Mouse (Mus musculus): ENCODE measurements around the gene Ano8. TPM values are rescaled to one million over a fixed set of nuclear protein-coding genes. Genes with fewer than 3 reads are reported as not detected.
A peak's percentile ranks its signal among the peaks of the same experiment; 100 is the strongest.
"Not testable (repeated sequence)": the region's sequence is repeated elsewhere in the genome, so short reads cannot be mapped to it uniquely, and the experiment has no call there.

Ano8 gene
- 10 to 100 TPM; 59.3 to 62.2 TPM for total RNA-seq (2021)

GRCm38 (mm10) chr8:71485142-71486135 is at the start of gene Ano8:
Gene Ano8, minus strand, starts transcription at chr8:71485963.
- DNase-seq (ENCODE audit: low spot score in 2 of 2), result peak; percentile 87 to 91
- intact Hi-C loops (cut with DNase I), result no loop called here

- intact Hi-C loops (cut with DNase I), result loop anchor here (5.0 kb wide), 1 partner anchor 37 kb away; no protein-coding TSS in a partner anchor
- no peak for DNase-seq (ENCODE audit: low spot score in 2 of 2)
These were observed 48.6 kb upstream of the Ano8 start for GRCm38 (mm10) chr8:71534263-71534810.

GRCm38 (mm10) chr8:71530735-71531467 is 45.1 kb upstream of the Ano8 start:
- intact Hi-C loops (cut with DNase I), result loop anchor here (5.0 kb wide), 1 partner anchor 34 kb away; no protein-coding TSS in a partner anchor
- not testable (repeated sequence) for DNase-seq (ENCODE audit: low spot score in 2 of 2)

DNA sequence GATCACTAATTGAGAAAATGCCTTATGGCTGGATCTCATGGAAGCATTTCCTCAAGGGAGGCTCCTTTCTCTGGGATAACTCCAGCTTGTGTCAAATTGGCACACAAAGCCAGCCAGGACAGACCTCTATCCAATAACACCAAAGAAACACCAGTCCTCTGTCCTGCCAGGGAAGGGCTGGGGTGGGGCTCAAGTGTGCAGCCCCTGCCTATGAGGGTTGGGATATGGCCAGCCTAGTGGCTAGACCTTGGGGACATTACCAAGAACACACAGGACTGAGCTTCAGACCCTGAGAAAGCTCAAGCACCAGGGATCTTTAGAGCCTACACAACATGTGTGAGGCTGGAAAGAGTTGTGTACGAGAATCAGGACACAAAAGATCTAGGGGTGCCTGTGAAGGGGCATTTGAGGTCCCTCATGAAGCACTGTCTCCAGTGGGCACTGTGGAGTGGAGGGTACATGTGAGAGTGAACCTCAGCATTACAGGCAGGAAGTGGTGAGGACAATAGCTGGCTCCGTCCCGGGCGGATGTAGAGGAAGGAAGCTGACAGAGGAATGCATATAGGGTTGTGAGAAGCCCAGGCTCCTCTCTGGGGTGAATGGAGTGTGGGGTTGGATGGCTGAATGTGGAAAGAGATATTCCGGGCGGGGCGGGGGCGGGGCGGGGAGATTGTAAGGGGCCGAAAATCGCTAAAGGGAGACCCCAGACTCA is 42.8 kb upstream of the Ano8 start:
- no peak for DNase-seq (ENCODE audit: low spot score in 2 of 2)
- intact Hi-C loops (cut with DNase I), result no loop called here

GRCm38 (mm10) chr8:71527162-71527870 is 41.6 kb upstream of the Ano8 start:
- intact Hi-C loops (cut with DNase I), result no loop called here
- no peak for DNase-seq (ENCODE audit: low spot score in 2 of 2)

DNA sequence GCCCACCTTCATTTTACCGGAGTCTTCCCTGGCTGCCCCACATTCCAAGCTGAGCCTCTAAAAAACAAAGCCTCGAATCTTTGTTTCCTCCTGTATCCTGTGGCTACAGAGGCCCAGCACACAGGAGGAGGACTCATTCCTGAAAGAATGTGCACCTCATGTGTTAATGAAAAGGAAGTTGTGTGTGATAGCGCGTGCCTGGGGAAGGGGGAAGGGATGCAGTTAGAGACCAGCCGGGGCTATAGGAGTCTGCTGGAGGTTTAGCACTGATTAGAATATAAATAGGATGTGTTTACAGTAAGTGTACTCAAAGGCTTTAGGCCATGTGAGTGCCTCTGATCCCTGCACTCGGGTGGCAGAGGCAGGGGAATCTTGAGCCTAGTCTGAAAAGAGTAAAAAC is 40.5 kb upstream of the Ano8 start:
- DNase-seq (ENCODE audit: low spot score in 2 of 2), result no peak
- intact Hi-C loops (cut with DNase I), result no loop called here

GRCm38 (mm10) chr8:71525226-71526050 is 39.7 kb upstream of the Ano8 start, which contains the start of gene Ccdc194:
Gene Ccdc194, minus strand, starts transcription at chr8:71525711.
- intact Hi-C loops (cut with DNase I), result no loop called here
- no peak for DNase-seq (ENCODE audit: low spot score in 2 of 2)

DNA sequence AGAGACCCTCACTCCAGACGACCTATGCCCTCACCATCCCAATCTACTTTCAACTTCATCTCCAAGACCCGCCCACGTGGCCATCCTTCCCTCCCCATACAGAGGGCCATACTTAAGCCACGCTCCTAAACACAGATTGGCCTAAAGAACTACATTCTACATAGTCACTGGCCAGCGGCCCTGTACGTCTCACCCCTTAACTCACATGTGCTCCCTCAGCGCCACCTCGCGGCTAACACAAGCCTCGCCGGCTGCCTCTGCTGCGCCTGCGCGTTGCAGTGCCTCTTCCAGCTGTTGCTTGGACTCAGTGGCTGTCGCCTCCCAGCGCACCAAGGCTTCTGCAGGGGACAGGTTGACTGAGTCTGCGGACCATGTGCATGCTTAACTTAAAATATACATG is 35.9 kb upstream of the Ano8 start:
- intact Hi-C loops (cut with DNase I), result loop anchor here (2.0 kb wide), 2 partner anchors 27 to 81 kb away; no protein-coding TSS in a partner anchor

DNA sequence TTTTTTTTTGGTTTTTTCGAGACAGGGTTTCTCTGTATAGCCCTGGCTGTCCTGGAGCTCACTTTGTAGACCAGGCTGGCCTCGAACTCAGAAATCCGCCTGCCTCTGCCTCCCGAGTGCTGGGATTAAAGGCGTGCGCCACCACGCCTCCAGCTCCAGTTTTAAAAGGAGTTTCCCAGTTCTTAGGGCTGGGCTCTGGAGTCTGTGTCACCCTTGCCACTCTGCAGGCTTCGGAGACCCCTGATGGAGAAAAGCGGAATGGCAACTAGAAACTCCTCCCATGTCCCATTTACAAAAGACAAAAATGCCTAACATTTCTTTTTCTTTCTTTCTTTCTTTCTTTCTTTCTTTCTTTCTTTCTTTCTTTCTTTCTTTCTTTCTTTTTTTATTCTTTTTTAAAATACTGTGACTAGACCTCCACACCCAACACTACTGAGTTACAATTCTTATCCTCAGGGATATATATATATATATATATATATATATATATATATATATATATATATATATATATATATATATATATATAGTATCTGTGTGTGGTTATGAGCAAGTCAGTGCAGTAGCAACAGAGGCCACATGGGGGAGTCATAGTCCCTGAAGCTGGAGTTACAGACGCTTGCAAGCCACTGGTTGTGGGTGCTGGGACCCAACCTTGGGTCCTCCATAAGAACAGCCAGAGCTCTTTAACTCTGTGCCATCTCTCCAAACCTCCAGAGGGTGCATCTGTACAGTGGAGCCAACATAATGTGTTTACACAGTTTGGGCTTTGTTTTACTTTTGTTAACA is 33.5 kb upstream of the Ano8 start:
- DNase-seq (ENCODE audit: low spot score in 2 of 2); intact Hi-C loops (cut with DNase I): not testable (repeated sequence)

More for the DNA sequence above, 35.9 kb upstream of the Ano8 start:
- peak; percentile 86 to 87 for DNase-seq (ENCODE audit: low spot score in 2 of 2)

DNA sequence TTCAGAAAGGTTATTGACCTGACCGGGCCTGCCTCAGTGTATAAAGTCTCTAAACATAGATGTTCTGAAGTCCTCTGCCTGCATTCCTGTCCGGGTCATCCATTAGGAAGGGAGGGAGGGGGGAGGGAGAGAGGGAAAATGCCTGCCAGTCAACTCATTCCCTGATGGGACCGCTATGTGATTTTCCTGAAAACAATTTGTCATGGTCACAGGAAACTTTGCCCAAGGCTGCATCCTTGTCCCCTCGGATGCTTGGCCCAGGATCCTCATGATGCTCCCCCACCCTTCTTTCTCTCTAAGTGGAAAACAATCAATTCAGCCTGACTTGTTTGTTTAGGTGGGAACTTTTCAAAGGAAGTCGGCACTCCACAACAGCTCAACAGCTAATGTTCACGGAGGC is 31.0 kb upstream of the Ano8 start:
- DNase-seq (ENCODE audit: low spot score in 2 of 2), result no peak

GRCm38 (mm10) chr8:71515043-71515442 is 29.3 kb upstream of the Ano8 start:
- intact Hi-C loops (cut with DNase I), result no loop called here

More for the DNA sequence above, 31.0 kb upstream of the Ano8 start:
- intact Hi-C loops (cut with DNase I), result no loop called here

DNA sequence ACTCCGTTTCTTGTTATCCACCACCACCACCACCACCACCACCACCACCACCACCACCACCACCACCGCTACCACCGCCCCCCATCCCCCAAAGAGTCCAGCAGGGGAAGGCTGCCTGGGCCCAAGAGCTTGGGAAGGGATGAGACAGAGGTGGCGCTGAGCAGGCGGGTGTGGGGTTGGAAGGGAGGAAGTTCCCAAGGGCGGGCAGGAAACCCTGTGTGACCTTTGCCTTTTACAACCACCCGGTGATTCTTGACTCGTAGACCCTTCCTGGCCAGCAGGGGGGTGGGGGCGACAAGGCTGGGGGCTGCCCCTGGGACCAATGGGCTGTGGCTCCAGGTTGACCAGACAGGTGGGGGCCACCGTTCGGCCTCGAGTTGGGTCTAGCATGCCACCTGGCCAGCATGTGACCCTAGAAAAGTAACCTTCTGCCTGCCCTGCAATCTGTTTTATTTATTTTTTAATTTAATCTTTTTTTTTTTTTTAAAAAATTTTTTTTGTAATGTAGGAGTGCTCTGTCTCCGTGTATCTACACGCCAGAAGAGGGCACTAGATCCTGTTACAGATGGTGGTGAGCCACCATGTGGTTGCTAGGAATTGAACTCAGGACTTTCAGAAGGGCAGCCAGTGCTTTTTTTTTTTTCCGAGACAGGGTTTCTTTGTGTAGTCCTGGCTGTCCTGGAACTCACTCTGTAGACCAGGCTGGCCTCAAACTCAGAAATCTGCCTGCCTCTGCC is 27.4 kb upstream of the Ano8 start:
- intact Hi-C loops (cut with DNase I), result no loop called here
- DNase-seq (ENCODE audit: low spot score in 2 of 2), result no peak

More at GRCm38 (mm10) chr8:71515043-71515442, 29.3 kb upstream of the Ano8 start:
- DNase-seq (ENCODE audit: low spot score in 2 of 2), result no peak

DNA sequence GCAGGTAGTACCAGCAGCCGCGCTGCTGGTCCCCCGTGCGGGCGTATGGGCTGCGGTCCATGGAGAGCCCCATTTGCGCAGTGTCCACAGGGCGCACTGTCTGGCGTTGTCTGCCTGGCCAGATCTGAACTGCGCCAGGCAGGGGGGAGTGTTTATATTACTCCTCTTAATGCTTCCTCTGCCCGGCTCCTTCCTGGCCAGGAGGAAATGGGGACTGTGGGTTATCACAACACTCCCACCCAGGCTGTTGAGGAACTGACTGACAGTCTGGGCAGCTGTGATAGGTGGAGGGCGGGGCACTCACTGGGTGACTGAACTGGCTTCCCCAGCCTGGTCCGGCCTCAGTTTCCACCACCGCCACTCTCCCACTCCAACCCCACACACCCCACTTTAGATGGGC is 25.9 kb upstream of the Ano8 start, which contains the start of gene Plvap:
TSS of gene Plvap (minus strand) at position 109 of the 400 bp plus-strand sequence.
- intact Hi-C loops (cut with DNase I), result no loop called here
- no peak for DNase-seq (ENCODE audit: low spot score in 2 of 2)

- no peak for DNase-seq (ENCODE audit: low spot score in 2 of 2)
- intact Hi-C loops (cut with DNase I), result no loop called here
These were observed 23.6 kb upstream of the Ano8 start for GRCm38 (mm10) chr8:71509316-71509715.

DNA sequence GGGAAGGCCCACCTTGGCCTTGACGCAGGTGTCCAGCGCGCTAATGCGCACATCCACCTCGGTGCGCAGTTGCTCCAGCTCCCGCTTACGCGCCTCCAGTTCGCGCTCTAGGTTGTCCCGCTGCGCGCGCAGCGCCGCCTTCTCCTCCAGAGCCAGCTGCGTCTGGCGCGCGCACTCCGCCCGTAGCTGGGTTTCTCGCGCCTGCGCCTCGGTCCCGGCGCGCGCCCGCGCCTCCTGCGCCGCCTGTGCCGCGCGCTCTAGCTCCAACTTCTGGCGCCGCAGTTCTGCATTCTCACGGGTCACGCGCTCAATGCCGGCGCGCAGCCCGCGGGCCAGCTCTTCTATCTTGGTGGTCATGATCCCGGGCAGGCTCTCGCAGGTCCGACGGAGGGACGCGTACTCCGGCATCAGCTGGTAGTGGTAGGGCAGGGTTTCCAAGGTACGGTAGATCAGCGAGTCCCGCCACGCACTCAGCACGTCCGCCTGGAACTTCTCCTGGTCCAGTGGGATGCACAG is 21.9 kb upstream of the Ano8 start:
- peak; percentile 80 to 86 for DNase-seq (ENCODE audit: low spot score in 2 of 2)
- intact Hi-C loops (cut with DNase I), result loop anchor here (1.0 kb wide), 1 partner anchor 19 kb away; the partner anchor contains the start of gene Gtpbp3

GRCm38 (mm10) chr8:71505979-71506378 is 20.2 kb upstream of the Ano8 start:
- DNase-seq (ENCODE audit: low spot score in 2 of 2), result no peak
- intact Hi-C loops (cut with DNase I), result no loop called here

All from left cerebral cortex, postnatal 36 days (tissue).